Mouse (Mus musculus) erythroblast, embryonic 14.5 days (primary cell): ENCODE data around the gene Polr2g. TPM values are rescaled to one million over a fixed set of nuclear protein-coding genes. Genes with fewer than 3 reads are reported as not detected.

Experiments
- H3K27me3 ChIP-seq: 2 replicates; pipeline ENCODE4 v1.6.1; 2012; ENCODE audit warnings: inconsistent platforms; ENCODE audit not compliant: control insufficient read depth
- H3K36me3 ChIP-seq: 2 replicates; pipeline ENCODE4 v1.6.1; 2012; ENCODE audit warnings: mild to moderate bottlenecking, inconsistent platforms; ENCODE audit not compliant: control insufficient read depth
- H3K4me1 ChIP-seq: 2 replicates; pipeline ENCODE4 v1.6.1; 2012; ENCODE audit warnings: inconsistent platforms; ENCODE audit not compliant: control insufficient read depth
- H3K4me3 ChIP-seq: replicated peaks from 2 replicates; pipeline ENCODE3; 2012; ENCODE audit warnings: moderate library complexity, mild to moderate bottlenecking, inconsistent platforms
- H3K9me3 ChIP-seq: 2 replicates; pipeline ENCODE4 v1.6.1; 2012; ENCODE audit warnings: low read length, inconsistent platforms, mixed read lengths; ENCODE audit not compliant: control insufficient read depth
- GATA1 ChIP-seq: IDR thresholded peaks from 2 replicates; pipeline ENCODE4 v1.6.1; 2012; ENCODE audit warnings: low read length, inconsistent platforms, mixed read lengths
- TAL1 ChIP-seq: IDR thresholded peaks from 3 replicates; pipeline ENCODE4 v1.6.1; 2012; ENCODE audit warnings: low read length, inconsistent platforms, mixed read lengths
- polyA plus RNA-seq: library from polyadenylated mRNA; stranded (reverse); fragments of >175 nt; gene quantifications from 2 replicates; pipeline ENCODE4 v1.2.3, GENCODE M21; 2012

Gene Polr2g
- polyA plus RNA-seq, 1 experiment, result 0.36 TPM

DNA sequence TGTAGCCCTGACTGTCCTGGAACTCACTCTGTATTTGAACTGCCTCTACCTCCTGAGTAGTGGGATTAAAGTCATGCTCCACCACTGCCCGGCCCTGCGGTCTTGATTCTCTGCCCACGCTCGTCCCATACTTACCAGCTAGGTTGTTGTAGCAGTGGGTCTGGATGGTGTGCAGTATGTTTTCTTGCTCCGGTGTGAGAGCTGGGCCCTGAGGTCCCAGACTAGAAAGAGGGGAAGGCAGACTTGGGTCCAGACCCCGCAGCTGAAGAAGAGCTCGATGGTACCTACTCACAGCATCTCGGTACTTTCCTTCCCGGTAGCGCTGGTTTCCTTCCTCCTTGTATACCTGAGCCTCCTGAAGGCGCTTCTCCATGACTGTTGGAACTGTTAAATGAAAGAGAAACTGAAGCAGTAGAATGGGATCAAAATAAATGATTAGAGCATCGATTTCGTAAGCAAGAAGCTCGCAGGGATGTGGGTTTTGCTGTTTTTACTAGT is 20.0 kb upstream of the Polr2g start:
- peaks cover 71% of the 10 kb centered on the region for H3K36me3 ChIP-seq
- H3K9me3 ChIP-seq, result no peaks in the 10 kb centered on the region
- no peaks in the 10 kb centered on the region for H3K27me3 ChIP-seq
- no peak for TF ChIP-seq GATA1
- TF ChIP-seq TAL1, result no peak
- peaks cover 52% of the 10 kb centered on the region for H3K4me1 ChIP-seq
- H3K4me3 ChIP-seq, result peak overlapping the region; percentile 100

- no peak for TF ChIP-seq TAL1
- no peak for TF ChIP-seq GATA1
- Histone ChIP-seq H3K9me3 (no peaks in the 10 kb centered on the region), H3K4me1 (peaks cover 40% of the 10 kb centered on the region), H3K4me3 (peak overlapping the region; percentile 100), H3K36me3 (peaks cover 71% of the 10 kb centered on the region), H3K27me3 (no peaks in the 10 kb centered on the region)
Measured at GRCm38 (mm10) chr19:8817001-8817400, 18.6 kb upstream of the Polr2g start.

DNA sequence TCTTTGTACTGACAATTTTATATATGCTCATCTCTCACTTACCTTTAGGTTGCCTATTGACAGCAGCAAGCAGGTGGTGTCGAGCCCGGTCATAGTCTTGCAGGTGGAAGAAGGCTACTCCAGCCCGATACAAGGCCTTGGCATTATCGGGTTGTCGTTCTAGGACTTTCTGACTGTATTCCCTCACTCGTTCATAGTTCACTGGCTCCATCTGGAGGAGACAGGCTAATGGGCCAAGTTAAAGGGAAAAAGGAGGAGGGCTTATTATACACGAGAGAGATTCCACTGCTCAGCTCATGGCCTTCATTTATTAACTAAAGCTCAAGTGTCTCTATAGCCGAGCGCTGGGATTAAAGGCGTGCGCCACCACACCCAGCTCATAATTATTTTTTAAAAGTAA is 17.4 kb upstream of the Polr2g start:
- H3K4me1 ChIP-seq, result peaks cover 37% of the 10 kb centered on the region
- H3K36me3 ChIP-seq, result peaks cover 70% of the 10 kb centered on the region
- no peaks in the 10 kb centered on the region for H3K9me3 ChIP-seq
- no peaks in the 10 kb centered on the region for H3K27me3 ChIP-seq
- TF ChIP-seq TAL1 (no peak), GATA1 (no peak)
- no peak overlapping the region for H3K4me3 ChIP-seq

- Histone ChIP-seq H3K27me3 (no peaks in the 10 kb centered on the region), H3K4me1 (peaks cover 32% of the 10 kb centered on the region), H3K36me3 (peaks cover 81% of the 10 kb centered on the region), H3K4me3 (no peak overlapping the region), H3K9me3 (no peaks in the 10 kb centered on the region)
- TF ChIP-seq GATA1 (no peak), TAL1 (no peak)
Measured at GRCm38 (mm10) chr19:8806810-8807209, 8.4 kb upstream of the Polr2g start.

DNA sequence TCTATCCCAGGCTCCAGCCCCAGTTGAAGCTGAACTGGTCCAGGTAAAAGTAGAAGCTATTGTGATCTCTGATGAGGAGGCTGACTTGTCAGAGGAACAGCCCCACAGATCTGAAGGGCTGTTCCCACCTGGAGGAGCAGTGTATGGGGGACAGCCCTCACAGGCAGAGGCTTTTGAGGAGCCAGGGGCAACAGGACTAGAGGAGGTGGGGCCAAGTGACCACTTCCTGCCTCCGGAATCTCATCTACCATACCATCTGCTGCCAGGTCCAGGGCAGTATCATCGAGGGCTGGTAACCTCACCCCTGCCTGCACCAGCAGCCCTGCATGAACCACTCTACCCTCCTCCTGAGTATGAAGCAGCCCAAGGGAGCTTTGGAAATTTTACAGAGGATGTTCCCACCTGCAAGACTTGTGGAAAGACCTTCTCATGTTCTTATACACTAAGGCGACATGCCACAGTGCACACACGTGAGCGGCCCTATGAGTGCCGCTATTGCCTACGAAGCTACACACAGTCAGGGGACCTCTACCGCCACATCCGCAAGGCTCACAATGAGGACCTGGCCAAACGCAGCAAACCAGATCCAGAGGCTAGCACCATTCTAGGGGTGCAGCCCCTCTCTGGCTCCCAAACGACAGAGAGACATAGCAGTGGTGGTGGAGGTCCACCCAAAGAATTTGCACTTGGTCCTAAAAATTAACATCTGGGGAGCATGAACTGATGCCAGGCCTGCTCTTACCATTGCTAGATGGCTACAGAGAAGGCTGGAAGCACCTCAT is 5.7 kb upstream of the Polr2g start:
- no peaks in the 10 kb centered on the region for H3K27me3 ChIP-seq
- TF ChIP-seq GATA1 (no peak), TAL1 (no peak)
- peaks cover 51% of the 10 kb centered on the region for H3K4me1 ChIP-seq
- H3K9me3 ChIP-seq, result no peaks in the 10 kb centered on the region
- peaks cover 55% of the 10 kb centered on the region for H3K36me3 ChIP-seq
- no peak overlapping the region for H3K4me3 ChIP-seq

DNA sequence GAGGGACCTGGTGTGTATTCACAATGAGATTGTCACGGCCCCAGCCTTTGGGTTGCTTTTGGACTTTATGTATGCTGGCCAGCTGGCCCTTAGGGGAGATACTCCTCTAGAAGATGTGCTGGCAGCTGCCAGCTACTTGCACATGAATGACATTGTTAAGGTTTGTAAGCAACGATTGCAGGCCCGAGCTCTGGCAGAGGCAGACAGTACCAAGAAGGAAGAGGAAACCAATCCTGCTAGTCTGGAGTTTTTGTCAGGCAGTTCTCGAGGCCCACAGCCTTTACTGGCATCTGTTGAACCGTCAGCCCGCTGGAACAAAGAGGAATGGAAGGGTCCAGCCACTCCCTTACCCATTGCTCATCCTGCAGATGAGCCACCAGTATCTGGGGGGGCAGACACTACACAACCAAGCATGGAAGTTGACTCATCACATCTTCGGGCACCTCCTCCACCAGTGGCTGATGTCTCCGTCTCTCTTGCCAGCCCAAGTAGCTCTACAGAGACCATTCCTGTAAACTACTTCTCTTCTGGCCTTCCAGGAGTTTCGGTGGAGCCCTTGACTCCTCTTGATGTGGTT is 4.9 kb upstream of the Polr2g start:
- H3K36me3 ChIP-seq, result peaks cover 47% of the 10 kb centered on the region
- H3K27me3 ChIP-seq, result no peaks in the 10 kb centered on the region
- H3K4me3 ChIP-seq, result peak overlapping the region; percentile 84
- H3K4me1 ChIP-seq, result peaks cover 58% of the 10 kb centered on the region
- H3K9me3 ChIP-seq, result no peaks in the 10 kb centered on the region
- TF ChIP-seq TAL1, result no peak
- no peak for TF ChIP-seq GATA1

DNA sequence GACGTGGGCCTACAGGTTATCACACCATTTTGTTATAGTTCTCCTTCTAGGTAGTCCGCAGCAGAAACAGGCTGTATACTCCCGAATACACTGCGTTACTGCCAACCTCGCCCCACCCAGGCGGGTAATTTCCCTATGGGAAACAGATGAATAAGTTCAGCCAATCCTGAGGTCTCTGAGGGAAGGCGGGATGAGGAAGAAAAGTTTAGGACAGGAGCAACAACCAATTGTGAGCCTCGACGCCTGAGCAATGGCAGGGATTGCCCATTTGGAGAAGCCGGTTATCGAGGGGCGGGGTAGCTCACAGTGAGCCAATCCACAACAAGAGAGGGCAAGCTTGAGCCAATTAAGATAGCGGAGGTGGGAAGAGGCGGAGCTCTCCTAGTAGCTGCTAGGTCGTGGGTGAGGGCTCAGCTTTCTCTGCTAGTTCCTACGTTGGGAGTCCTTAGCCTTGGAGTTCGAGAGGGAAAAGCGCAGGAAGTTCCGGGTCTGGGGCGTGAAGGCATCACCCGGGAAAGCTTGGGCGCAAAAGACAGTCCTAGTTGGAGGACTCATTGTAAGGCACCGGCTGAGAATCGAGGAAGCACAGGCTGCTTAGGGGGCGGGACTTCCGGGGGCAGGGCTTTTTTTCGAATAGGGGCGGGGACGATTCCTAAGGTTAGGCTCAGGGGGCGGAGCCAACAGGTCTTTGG is 3.9 kb upstream of the Polr2g start, which contains the start of gene Zbtb3:
TSS of gene Zbtb3 (plus strand) at position 426 of the 692 bp plus-strand sequence.
- H3K4me1 ChIP-seq, result peaks cover 68% of the 10 kb centered on the region
- H3K9me3 ChIP-seq, result no peaks in the 10 kb centered on the region
- no peaks in the 10 kb centered on the region for H3K27me3 ChIP-seq
- H3K4me3 ChIP-seq, result peak within 1 kb of the TSS; percentile 84
- TF ChIP-seq GATA1, result no peak
- H3K36me3 ChIP-seq, result peaks cover 37% of the 10 kb centered on the region

- TF ChIP-seq TAL1 (no peak), GATA1 (no peak)
- H3K4me3 ChIP-seq, result peak overlapping the region; percentile 92
- H3K36me3 ChIP-seq, result peaks cover 30% of the 10 kb centered on the region
- H3K9me3 ChIP-seq, result no peaks in the 10 kb centered on the region
- H3K4me1 ChIP-seq, result peaks cover 65% of the 10 kb centered on the region
- no peaks in the 10 kb centered on the region for H3K27me3 ChIP-seq
Measured at GRCm38 (mm10) chr19:8798947-8799315, 554 bp upstream of the Polr2g start.

GRCm38 (mm10) chr19:8790171-8790570 is 8.2 kb downstream of the Polr2g start:
- H3K9me3 ChIP-seq, result peaks cover 6% of the 10 kb centered on the region
- peaks cover 24% of the 10 kb centered on the region for H3K4me1 ChIP-seq
- no peak overlapping the region for H3K4me3 ChIP-seq
- peaks cover 42% of the 10 kb centered on the region for H3K36me3 ChIP-seq
- H3K27me3 ChIP-seq, result no peaks in the 10 kb centered on the region
- TF ChIP-seq TAL1 (no peak), GATA1 (no peak)
